Mouse (Mus musculus) megakaryocyte, embryonic 14.5 days (primary cell): ENCODE data around the gene Slc7a4.

Experiments used
- FLI1 ChIP-seq: IDR thresholded peaks from 2 replicates; pipeline ENCODE4 v1.6.1; 2012; ENCODE audit warnings: low read length, inconsistent platforms, mixed read lengths
- GATA1 ChIP-seq: IDR thresholded peaks from 3 replicates; pipeline ENCODE4 v1.6.1; 2012; ENCODE audit warnings: mixed read lengths, low read length, inconsistent platforms, borderline replicate concordance

- TF ChIP-seq GATA1 (no peak), FLI1 (no peak)
Measured at GRCm38 (mm10) chr16:17542632-17543031, 40.4 kb downstream of the Slc7a4 start.
